Mouse (Mus musculus) monocyte, adult 5-6 weeks (primary cell): ENCODE results near the gene Selenon. TPM values are rescaled to one million over a fixed set of nuclear protein-coding genes. Genes with fewer than 3 reads are reported as not detected.
A peak's percentile ranks its signal among the peaks of the same experiment; 100 is the strongest.

Experiments
- ATAC-seq: fragments of 153-309, 156-312 bp; replicated peaks from 2 replicates; pipeline ENCODE4 v1.8.0; 2017; ENCODE audit warnings: mild to moderate bottlenecking; ENCODE audit not compliant: low TSS enrichment, insufficient number of reproducible peaks, severe bottlenecking, poor library complexity, low FRiP score
- total RNA-seq: library from RNA; stranded (forward); fragments of 200-1000, 200-491, 200-594 nt; gene quantifications from 3 replicates; pipeline ENCODE4 v1.2.3, GENCODE M21; 2017

The Selenon gene
- total RNA-seq, 1 experiment from 2014 or later = 13.0 TPM

- no peak for ATAC-seq
These were observed 4.1 kb upstream of the Selenon start for GRCm38 (mm10) chr4:134555956-134556580.

GRCm38 (mm10) chr4:134553631-134554030 lies 1.7 kb upstream of the Selenon start:
- ATAC-seq = no peak

- ATAC-seq = no peak
These were observed 2.1 kb downstream of the Selenon start for GRCm38 (mm10) chr4:134549899-134550298.

GRCm38 (mm10) chr4:134548169-134548938 lies 3.6 kb downstream of the Selenon start:
- peak; percentile 64 for ATAC-seq

GRCm38 (mm10) chr4:134546814-134547705 lies 4.9 kb downstream of the Selenon start:
- ATAC-seq = no peak

GRCm38 (mm10) chr4:134543261-134543660 lies 8.7 kb downstream of the Selenon start:
- ATAC-seq = peak; percentile 63

GRCm38 (mm10) chr4:134542726-134543125 lies 9.2 kb downstream of the Selenon start:
- ATAC-seq = no peak

- ATAC-seq = no peak
These were observed 12.9 kb downstream of the Selenon start for GRCm38 (mm10) chr4:134538997-134539580.

- ATAC-seq = 0 out of 2 replicates have a peak, but pooled peaks have one; percentile 7
These were observed 16.2 kb downstream of the Selenon start for GRCm38 (mm10) chr4:134535787-134536151.

GRCm38 (mm10) chr4:134534932-134535786 lies 16.8 kb downstream of the Selenon start, which contains the start of gene Mtfr1l:
Gene Mtfr1l, minus strand, starts transcription at chr4:134535387.
- peak; percentile 91 for ATAC-seq

GRCm38 (mm10) chr4:134534124-134534886 lies 17.7 kb downstream of the Selenon start:
- 0 out of 2 replicates have a peak, but pooled peaks have one; percentile 21 for ATAC-seq

GRCm38 (mm10) chr4:134533421-134533820 lies 18.5 kb downstream of the Selenon start:
- no peak for ATAC-seq

- ATAC-seq = no peak
These were observed 19.0 kb downstream of the Selenon start for GRCm38 (mm10) chr4:134532928-134533327.

GRCm38 (mm10) chr4:134526220-134526619 lies 25.7 kb downstream of the Selenon start:
- ATAC-seq = 0 out of 2 replicates have a peak, but pooled peaks have one; percentile 27

- no peak for ATAC-seq
These were observed 26.2 kb downstream of the Selenon start for GRCm38 (mm10) chr4:134525806-134526205.

- ATAC-seq = no peak
These were observed 28.5 kb downstream of the Selenon start for GRCm38 (mm10) chr4:134523447-134523846.

- ATAC-seq = no peak
These were observed 32.7 kb downstream of the Selenon start for GRCm38 (mm10) chr4:134519281-134519680.
